Mouse (Mus musculus): Measurements from ENCODE around the gene Stum. TPM values are rescaled to one million over a fixed set of nuclear protein-coding genes. Genes with fewer than 3 reads are reported as not detected.

The Stum gene
- polyA plus RNA-seq, 1 experiment from 2014 or later = 1.6 TPM

DNA sequence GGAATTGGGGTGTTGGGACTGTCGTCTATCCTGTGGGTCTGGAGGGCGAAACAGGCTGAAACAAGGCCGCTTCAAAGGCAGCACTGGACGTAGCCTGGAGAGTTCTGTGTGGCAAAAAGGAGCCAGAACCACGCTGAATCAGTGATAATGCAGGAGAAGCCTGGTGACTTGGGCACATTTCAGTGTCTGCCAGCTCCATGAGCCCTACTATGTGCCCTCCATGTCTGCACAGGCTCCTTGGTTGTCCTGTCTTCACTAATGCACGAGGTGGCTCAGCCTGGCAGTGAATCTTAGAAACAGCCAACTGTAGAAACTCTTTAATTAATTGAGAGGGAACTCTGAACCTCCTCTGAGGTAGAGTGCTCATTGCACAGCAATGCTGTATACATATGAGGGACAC lies 56.9 kb downstream of the Stum start:
- ATAC-seq (ENCODE audit: insufficient read depth, low FRiP score, low read depth) = no peak
- Histone ChIP-seq H3K4me2 (no peak overlapping the region), H3K9ac (no peak overlapping the region), H3K4me3 (replicated peaks) (no peak overlapping the region), H3K27ac (no peak overlapping the region), H3K4me1 (peaks cover 29% of the 10 kb centered on the region), H3K36me3 (no peaks in the 10 kb centered on the region), H3K9me3 (no peaks in the 10 kb centered on the region), H3K27me3 (replicated peaks) (no peaks in the 10 kb centered on the region)
- WGBS = 82% methylated on average over 6 of the region's 6 CpGs

GRCm38 (mm10) chr1:180423931-180424330 lies 59.4 kb downstream of the Stum start:
- Histone ChIP-seq H3K4me1 (peaks cover 29% of the 10 kb centered on the region), H3K27me3 (replicated peaks) (no peaks in the 10 kb centered on the region), H3K4me2 (no peak overlapping the region), H3K9ac (no peak overlapping the region), H3K9me3 (no peaks in the 10 kb centered on the region), H3K4me3 (replicated peaks) (no peak overlapping the region), H3K36me3 (no peaks in the 10 kb centered on the region; the same call in 1 of the 2 replicates), H3K27ac (no peak overlapping the region)
- WGBS = 83% methylated on average over 3 of the region's 3 CpGs
- no peak for ATAC-seq (ENCODE audit: insufficient read depth, low FRiP score, low read depth)

DNA sequence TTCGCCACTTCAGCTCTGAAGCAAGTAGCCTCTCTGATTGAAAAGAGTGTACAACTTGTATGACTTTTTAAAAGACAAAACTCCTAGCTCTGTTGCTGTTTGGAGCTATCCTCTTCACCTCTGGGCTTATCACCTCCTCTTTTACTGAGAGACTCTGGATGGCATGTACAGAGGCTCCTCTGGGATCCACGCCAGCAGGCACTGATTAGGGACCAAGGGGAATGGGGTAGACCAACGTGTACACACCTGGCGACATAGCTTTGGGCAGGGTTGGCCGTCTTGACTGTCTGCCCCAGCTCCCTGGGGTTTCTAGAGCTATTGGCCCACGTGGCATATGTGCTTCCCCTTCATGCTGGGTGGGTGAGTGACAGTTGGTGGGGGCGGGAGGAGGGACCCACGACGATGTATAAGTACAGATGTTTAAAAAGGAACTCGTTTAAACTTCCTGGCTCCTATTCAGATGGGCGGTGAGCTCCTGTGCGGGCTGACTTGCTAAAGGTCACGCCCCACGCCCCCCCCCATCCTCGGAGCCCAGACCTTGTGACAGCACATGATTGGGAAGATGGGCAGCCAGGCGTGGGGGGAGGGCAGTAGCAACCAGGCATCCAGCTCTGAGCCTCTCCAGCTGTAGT lies 60.2 kb downstream of the Stum start:
- Histone ChIP-seq H3K9me3 (no peaks in the 10 kb centered on the region), H3K4me3 (replicated peaks) (no peak overlapping the region), H3K27me3 (replicated peaks) (no peaks in the 10 kb centered on the region), H3K9ac (no peak overlapping the region), H3K4me1 (peaks cover 28% of the 10 kb centered on the region), H3K27ac (no peak overlapping the region), H3K4me2 (no peak overlapping the region), H3K36me3 (peaks cover 7% of the 10 kb centered on the region)
- 42% methylated on average over 16 of the region's 16 CpGs for WGBS
- ATAC-seq (ENCODE audit: insufficient read depth, low FRiP score, low read depth) = no peak

- 0 out of 2 replicates have a peak overlapping the region, but pooled peaks have one; percentile 9 for H3K9ac ChIP-seq
- H3K27ac ChIP-seq = peak overlapping the region; percentile 51; the same call in 1 of the 2 replicates
- ATAC-seq (ENCODE audit: insufficient read depth, low FRiP score, low read depth) = peak; percentile 51
- no peaks in the 10 kb centered on the region for H3K27me3 ChIP-seq (replicated peaks)
- H3K9me3 ChIP-seq = no peaks in the 10 kb centered on the region
- H3K4me1 ChIP-seq = peaks cover 20% of the 10 kb centered on the region
- peaks cover 8% of the 10 kb centered on the region for H3K36me3 ChIP-seq
- no peak overlapping the region for H3K4me3 ChIP-seq (replicated peaks)
- WGBS = 21% methylated on average over 11 of the region's 11 CpGs
- H3K4me2 ChIP-seq = no peak overlapping the region
Measured at GRCm38 (mm10) chr1:180422076-180422828, 61.1 kb downstream of the Stum start.

GRCm38 (mm10) chr1:180421165-180421909 lies 62.0 kb downstream of the Stum start:
- H3K9me3 ChIP-seq = no peaks in the 10 kb centered on the region
- no peak overlapping the region for H3K9ac ChIP-seq
- no peak overlapping the region for H3K4me3 ChIP-seq (replicated peaks)
- peaks cover 8% of the 10 kb centered on the region for H3K36me3 ChIP-seq
- WGBS = 64% methylated on average over 25 of the region's 25 CpGs
- H3K4me1 ChIP-seq = peaks cover 20% of the 10 kb centered on the region
- no peaks in the 10 kb centered on the region for H3K27me3 ChIP-seq (replicated peaks)
- no peak; the same call in 1 of the 2 replicates for ATAC-seq (ENCODE audit: insufficient read depth, low FRiP score, low read depth)
- no peak overlapping the region for H3K4me2 ChIP-seq
- H3K27ac ChIP-seq = peak overlapping the region; percentile 51; the same call in 1 of the 2 replicates

- no peak overlapping the region for H3K9ac ChIP-seq
- H3K27me3 ChIP-seq (replicated peaks) = no peaks in the 10 kb centered on the region
- no peak overlapping the region for H3K4me2 ChIP-seq
- peaks cover 20% of the 10 kb centered on the region for H3K4me1 ChIP-seq
- no peak overlapping the region for H3K4me3 ChIP-seq (replicated peaks)
- 69% methylated on average over 8 of the region's 8 CpGs for WGBS
- H3K36me3 ChIP-seq = peaks cover 8% of the 10 kb centered on the region
- no peaks in the 10 kb centered on the region for H3K9me3 ChIP-seq
- no peak overlapping the region for H3K27ac ChIP-seq
- no peak for ATAC-seq (ENCODE audit: insufficient read depth, low FRiP score, low read depth)
Measured at GRCm38 (mm10) chr1:180420496-180421164, 62.7 kb downstream of the Stum start.

GRCm38 (mm10) chr1:180419059-180419458 lies 64.2 kb downstream of the Stum start:
- 93% methylated on average over 2 of the region's 2 CpGs for WGBS
- peaks cover 8% of the 10 kb centered on the region for H3K36me3 ChIP-seq

GRCm38 (mm10) chr1:180417118-180417517 lies 66.2 kb downstream of the Stum start:
- no peaks in the 10 kb centered on the region for H3K27me3 ChIP-seq (replicated peaks)
- no peak for ATAC-seq (ENCODE audit: insufficient read depth, low FRiP score, low read depth)
- no peak overlapping the region for H3K4me2 ChIP-seq
- WGBS = 43% methylated on average over 2 of the region's 2 CpGs
- peaks cover 6% of the 10 kb centered on the region for H3K4me1 ChIP-seq
- H3K9me3 ChIP-seq = no peaks in the 10 kb centered on the region
- H3K36me3 ChIP-seq = peaks cover 8% of the 10 kb centered on the region
- no peak overlapping the region for H3K27ac ChIP-seq
- H3K9ac ChIP-seq = no peak overlapping the region
- no peak overlapping the region for H3K4me3 ChIP-seq (replicated peaks)

More at GRCm38 (mm10) chr1:180419059-180419458, 64.2 kb downstream of the Stum start:
- Histone ChIP-seq H3K4me3 (replicated peaks) (no peak overlapping the region), H3K4me1 (peaks cover 20% of the 10 kb centered on the region), H3K9me3 (no peaks in the 10 kb centered on the region), H3K27ac (no peak overlapping the region), H3K27me3 (replicated peaks) (no peaks in the 10 kb centered on the region), H3K4me2 (no peak overlapping the region), H3K9ac (no peak overlapping the region)
- ATAC-seq (ENCODE audit: insufficient read depth, low FRiP score, low read depth) = no peak

GRCm38 (mm10) chr1:180415836-180416235 lies 67.5 kb downstream of the Stum start:
- H3K27ac ChIP-seq = no peak overlapping the region
- WGBS = 85% methylated on average over 7 of the region's 7 CpGs
- no peak overlapping the region for H3K4me3 ChIP-seq (replicated peaks)
- H3K4me1 ChIP-seq = no peaks in the 10 kb centered on the region
- H3K27me3 ChIP-seq (replicated peaks) = no peaks in the 10 kb centered on the region
- H3K4me2 ChIP-seq = no peak overlapping the region
- H3K9me3 ChIP-seq = no peaks in the 10 kb centered on the region
- no peak for ATAC-seq (ENCODE audit: insufficient read depth, low FRiP score, low read depth)
- H3K36me3 ChIP-seq = peaks cover 8% of the 10 kb centered on the region
- no peak overlapping the region for H3K9ac ChIP-seq

GRCm38 (mm10) chr1:180415064-180415463 lies 68.2 kb downstream of the Stum start:
- Histone ChIP-seq H3K27me3 (replicated peaks) (no peaks in the 10 kb centered on the region), H3K4me1 (no peaks in the 10 kb centered on the region), H3K36me3 (peaks cover 8% of the 10 kb centered on the region), H3K9ac (no peak overlapping the region), H3K9me3 (no peaks in the 10 kb centered on the region), H3K4me3 (replicated peaks) (no peak overlapping the region), H3K27ac (no peak overlapping the region), H3K4me2 (no peak overlapping the region)
- 49% methylated on average over 4 of the region's 4 CpGs for WGBS
- no peak for ATAC-seq (ENCODE audit: insufficient read depth, low FRiP score, low read depth)

GRCm38 (mm10) chr1:180410306-180410705 lies 73.0 kb downstream of the Stum start:
- 69% methylated on average over 7 of the region's 7 CpGs for WGBS
- no peaks in the 10 kb centered on the region for H3K9me3 ChIP-seq
- no peak overlapping the region for H3K4me3 ChIP-seq (replicated peaks)
- no peak overlapping the region for H3K9ac ChIP-seq
- ATAC-seq (ENCODE audit: insufficient read depth, low FRiP score, low read depth) = no peak
- H3K27me3 ChIP-seq (replicated peaks) = no peaks in the 10 kb centered on the region
- H3K4me2 ChIP-seq = no peak overlapping the region
- no peak overlapping the region for H3K27ac ChIP-seq
- peaks cover 32% of the 10 kb centered on the region for H3K4me1 ChIP-seq
- H3K36me3 ChIP-seq = no peaks in the 10 kb centered on the region
